Mouse (Mus musculus): ENCODE measurements at regions not wholly inside any gene's neighbourhood (a gene's known extent, or its start where the extent isn't known, plus 50 kb on each side); places are given as distances from the start of the nearest gene placed in this dataset.

DNA sequence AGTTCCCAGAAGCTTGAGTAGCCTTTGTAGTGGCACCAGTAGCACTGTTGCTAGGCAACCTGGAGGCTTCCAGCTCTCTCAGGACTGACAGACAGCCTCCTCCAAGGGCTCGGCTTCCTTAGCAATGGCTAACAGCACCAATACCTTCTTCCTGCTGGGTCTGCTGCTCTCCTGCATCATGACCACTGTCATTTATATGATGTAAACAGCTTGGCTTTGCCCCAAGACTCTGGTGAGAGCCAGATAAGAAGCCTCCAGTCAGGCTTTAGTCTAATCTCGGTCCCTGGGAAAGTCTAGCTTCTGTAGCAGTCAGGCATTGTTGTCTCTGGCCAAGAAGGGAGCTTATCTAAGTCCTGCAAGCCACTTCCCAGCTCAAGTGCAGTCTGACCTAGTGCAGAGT is 163.1 kb upstream of the Map1b start:
- H3K9ac ChIP-seq (ENCODE audit: control insufficient read depth, low read depth, low read length, poor library complexity, severe bottlenecking) = no peak overlapping the region
- H3K36me3 ChIP-seq (ENCODE audit: control insufficient read depth in 1 of 2, insufficient read depth in 2 of 2, low read length in 2 of 2) = no peaks in the 10 kb centered on the region
- no peak for TF ChIP-seq MAZ (IDR thresholded peaks at IDR 0.05; ENCODE audit: low read depth, low read length)
- TF ChIP-seq USF1 (IDR thresholded peaks at IDR 0.05; ENCODE audit: low read depth, low read length) = no peak
- no peak for TF ChIP-seq CHD1 (IDR thresholded peaks at IDR 0.05; ENCODE audit: low read depth, low read length)
- no peak for TF ChIP-seq HCFC1 (IDR thresholded peaks at IDR 0.05; ENCODE audit: low read depth, low read length)
- TF ChIP-seq MAFK (IDR thresholded peaks at IDR 0.05; ENCODE audit: borderline replicate concordance, low read depth, low read length) = no peak
- no peak for TF ChIP-seq MEF2A (IDR thresholded peaks at IDR 0.05; ENCODE audit: extremely low read depth, insufficient replicate concordance, low read depth, low read length, poor library complexity, severe bottlenecking)
- TF ChIP-seq ZC3H11A (IDR thresholded peaks at IDR 0.05; ENCODE audit: low read depth, low read length) = no peak
- no peak for TF ChIP-seq TBP (IDR thresholded peaks at IDR 0.05; ENCODE audit: low read depth, low read length)
- no peak for TF ChIP-seq ELF1 (IDR thresholded peaks at IDR 0.05; ENCODE audit: low read depth, low read length)
- no peak for TF ChIP-seq POLR2A (IDR thresholded peaks at IDR 0.05; ENCODE audit: control insufficient read depth in 1 of 2, insufficient read depth in 1 of 2, low read depth in 1 of 2, low read length in 2 of 2, poor library complexity in 1 of 2)
- no peak for TF ChIP-seq EP300 (IDR thresholded peaks at IDR 0.05; ENCODE audit: low read depth in 1 of 2, low read length in 2 of 2)
- no peak for TF ChIP-seq NRF1 (IDR thresholded peaks at IDR 0.05; ENCODE audit: insufficient read depth, low read depth, low read length, poor library complexity, severe bottlenecking)
- H3K4me1 ChIP-seq (ENCODE audit: control insufficient read depth in 1 of 2, insufficient read depth in 2 of 2, low read length in 2 of 2) = no peaks in the 10 kb centered on the region
- no peaks in the 10 kb centered on the region for H3K9me3 ChIP-seq (replicated peaks; ENCODE audit: insufficient read depth, low read length)
- no peaks in the 10 kb centered on the region for H3K27me3 ChIP-seq (ENCODE audit: control insufficient read depth in 1 of 2, insufficient read depth in 2 of 2, low read length in 2 of 2)
- no peak overlapping the region for H3K4me3 ChIP-seq (ENCODE audit: control insufficient read depth in 1 of 2, insufficient read depth in 1 of 2, low read depth in 2 of 2, low read length in 2 of 2)
- no peaks in the 10 kb centered on the region for H3K79me2 ChIP-seq (ENCODE audit: control insufficient read depth, insufficient read depth, low read length, poor library complexity)
- peak; percentile 2 for DNase-seq (ENCODE audit: low read depth, low spot score)
- H3K27ac ChIP-seq (ENCODE audit: control insufficient read depth, low read depth, low read length) = no peak overlapping the region

DNA sequence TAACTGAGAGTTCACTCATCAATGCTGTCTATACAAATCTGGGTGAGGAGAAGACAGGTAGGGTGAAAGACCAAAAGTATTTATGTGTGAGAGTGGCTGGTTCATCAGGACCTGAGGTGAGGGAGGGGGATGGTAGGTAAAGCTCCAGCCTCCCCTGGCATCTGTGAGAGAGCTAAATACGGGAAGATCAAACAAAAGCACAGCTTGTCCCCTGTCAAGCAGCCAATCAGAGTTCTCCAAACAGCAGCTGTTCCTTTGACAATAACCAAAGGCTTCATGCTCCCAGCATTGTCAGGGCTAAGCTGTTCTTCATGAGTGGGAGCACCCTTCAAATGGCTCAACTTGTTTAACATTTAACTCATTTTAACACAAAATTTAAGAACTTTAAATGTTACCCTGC is 160.1 kb upstream of the Map1b start:
- TF ChIP-seq SMC3 (IDR thresholded peaks at IDR 0.05; ENCODE audit: low read depth, low read length) (no peak), JUND (IDR thresholded peaks at IDR 0.05; ENCODE audit: low read depth, low read length) (no peak), TBP (IDR thresholded peaks at IDR 0.05; ENCODE audit: low read depth, low read length) (no peak), USF1 (IDR thresholded peaks at IDR 0.05; ENCODE audit: low read depth, low read length) (no peak), MAX (IDR thresholded peaks at IDR 0.05; ENCODE audit: low read length) (no peak), USF2 (IDR thresholded peaks at IDR 0.05; ENCODE audit: borderline replicate concordance in 1 of 2, insufficient read depth in 1 of 2, low read depth in 1 of 2, low read length in 2 of 2) (no peak), TAL1 (IDR thresholded peaks at IDR 0.05; ENCODE audit: low read length) (no peak), ZKSCAN1 (IDR thresholded peaks at IDR 0.05; ENCODE audit: low read depth, low read length) (no peak), MAZ (IDR thresholded peaks at IDR 0.05; ENCODE audit: low read depth, low read length) (no peak), RAD21 (IDR thresholded peaks at IDR 0.05; ENCODE audit: low read depth, low read length) (no peak), CHD2 (IDR thresholded peaks at IDR 0.05; ENCODE audit: low read length) (no peak)
- no peak for DNase-seq (ENCODE audit: low read depth, low spot score)
- H3K4me3 ChIP-seq (ENCODE audit: control insufficient read depth in 1 of 2, insufficient read depth in 1 of 2, low read depth in 2 of 2, low read length in 2 of 2) = no peak overlapping the region
- no peak overlapping the region for H3K9ac ChIP-seq (ENCODE audit: control insufficient read depth, low read depth, low read length, poor library complexity, severe bottlenecking)
- no peaks in the 10 kb centered on the region for H3K79me2 ChIP-seq (ENCODE audit: control insufficient read depth, insufficient read depth, low read length, poor library complexity)
- no peaks in the 10 kb centered on the region for H3K9me3 ChIP-seq (replicated peaks; ENCODE audit: insufficient read depth, low read length)
- H3K27ac ChIP-seq (ENCODE audit: control insufficient read depth, low read depth, low read length) = no peak overlapping the region
- no peaks in the 10 kb centered on the region for H3K36me3 ChIP-seq (ENCODE audit: control insufficient read depth in 1 of 2, insufficient read depth in 2 of 2, low read length in 2 of 2)
- no peaks in the 10 kb centered on the region for H3K4me1 ChIP-seq (ENCODE audit: control insufficient read depth in 1 of 2, insufficient read depth in 2 of 2, low read length in 2 of 2)
- H3K27me3 ChIP-seq (ENCODE audit: control insufficient read depth in 1 of 2, insufficient read depth in 2 of 2, low read length in 2 of 2) = no peaks in the 10 kb centered on the region; a peak in 1 of 4 replicates
